Mouse (Mus musculus): ENCODE measurements around the gene Eef1a1. TPM values are rescaled to one million over a fixed set of nuclear protein-coding genes. Genes with fewer than 3 reads are reported as not detected.

The Eef1a1 gene
- 4,495 TPM for polyA plus RNA-seq (2014; fragmentation: Illumina TruSeq; extraction: RNeasy Lipid Tissue Mini Kit (QIAGEN cat#74804); ENCODE audit: low read depth, low replicate concordance)

DNA sequence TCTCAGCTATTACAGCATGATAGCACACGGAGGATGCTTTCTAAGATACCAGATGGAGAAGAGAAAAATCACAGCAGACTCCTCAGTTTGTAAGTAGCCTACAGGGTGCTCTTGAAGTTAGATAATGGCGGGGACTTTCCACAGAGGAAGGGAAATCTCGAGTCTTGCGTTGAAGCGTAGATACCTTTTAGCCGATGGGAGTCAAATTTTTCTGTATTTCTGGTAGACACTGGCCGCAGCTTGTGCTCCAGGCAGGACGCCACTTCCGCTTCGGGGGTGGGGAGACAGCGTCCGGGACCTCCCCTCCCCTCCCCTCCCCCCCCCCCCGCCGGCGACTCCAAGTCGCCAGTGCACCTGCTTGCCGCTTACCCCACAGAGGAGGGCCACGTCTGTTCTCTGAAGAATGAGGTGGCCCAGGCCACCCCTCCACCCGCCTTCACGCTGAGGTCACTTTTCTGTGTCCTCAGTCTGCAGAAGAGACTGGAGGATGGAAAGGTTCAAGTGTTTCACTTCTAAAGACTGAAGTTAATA is at the start of gene Eef1a1:
Eef1a1 (minus strand) TSS at position 262 of the 531 bp plus-strand sequence.

DNA sequence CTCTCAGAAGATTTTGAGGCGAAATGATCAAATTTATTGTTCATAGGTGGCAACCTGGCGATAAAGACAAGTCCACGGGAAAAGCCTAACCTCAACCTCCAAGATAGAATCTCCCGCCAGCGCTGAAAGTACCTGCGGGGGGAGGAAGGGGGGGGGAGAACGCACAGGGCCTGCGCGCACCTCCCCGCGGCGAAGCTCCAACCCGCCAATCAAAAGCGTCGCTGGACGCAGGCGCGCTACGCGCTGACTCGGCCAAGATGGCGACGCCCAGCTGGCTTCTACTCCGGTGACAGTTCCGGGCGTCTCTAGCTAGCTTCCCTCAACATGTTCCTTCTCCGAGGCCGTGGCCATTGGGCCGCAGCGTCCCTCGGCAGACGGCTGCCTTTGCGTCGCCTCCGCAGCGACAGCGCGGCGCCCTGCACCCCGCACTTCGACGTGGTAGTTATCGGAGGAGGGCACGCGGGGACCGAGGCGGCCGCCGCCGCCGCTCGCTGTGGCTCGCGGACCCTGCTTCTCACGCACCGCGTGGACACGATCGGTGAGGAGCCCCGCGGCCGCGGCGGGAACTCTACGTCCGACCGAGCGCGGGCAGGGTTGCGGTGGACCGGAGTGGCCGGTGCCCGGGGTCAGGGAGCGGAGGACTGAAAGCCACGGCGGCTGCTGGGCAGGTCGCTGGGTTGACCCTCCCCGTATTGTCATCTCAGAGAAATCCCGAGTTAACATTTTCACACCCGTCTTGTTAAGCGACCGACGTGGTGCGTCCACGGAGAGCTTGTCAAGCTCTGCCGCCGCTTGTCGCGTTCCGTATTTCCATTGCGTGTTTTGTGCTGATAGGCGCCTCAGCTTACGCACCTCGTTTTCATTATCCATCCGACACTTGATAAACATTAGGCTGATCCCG is 40.7 kb downstream of the Eef1a1 start, which contains the start of the genes Mto1 and Gm17324:
Mto1 (plus strand) TSS at position 236 of the 901 bp plus-strand sequence.
Gm17324 (minus strand) TSS at position 814 of the 901 bp plus-strand sequence.

GRCm38 (mm10) chr9:78442579-78443392 is 46.2 kb downstream of the Eef1a1 start, which contains the start of gene Cgas:
Cgas (minus strand) TSS chr9:78443237.

Other genes starting within 250 kb of the Eef1a1 start
- gene Gm3776, start 232.0 kb downstream of the Eef1a1 start, polyA plus RNA-seq (2014; fragmentation: Illumina TruSeq; extraction: RNeasy Lipid Tissue Mini Kit (QIAGEN cat#74804); ENCODE audit: low read depth, low replicate concordance) = not detected
- not detected for gene Gm10639, start 199.2 kb downstream of the Eef1a1 start, polyA plus RNA-seq (2014; fragmentation: Illumina TruSeq; extraction: RNeasy Lipid Tissue Mini Kit (QIAGEN cat#74804); ENCODE audit: low read depth, low replicate concordance)
- not detected for gene Omt2a, start 174.4 kb downstream of the Eef1a1 start, polyA plus RNA-seq (2014; fragmentation: Illumina TruSeq; extraction: RNeasy Lipid Tissue Mini Kit (QIAGEN cat#74804); ENCODE audit: low read depth, low replicate concordance)
- gene Omt2b, start 161.6 kb downstream of the Eef1a1 start, polyA plus RNA-seq (2014; fragmentation: Illumina TruSeq; extraction: RNeasy Lipid Tissue Mini Kit (QIAGEN cat#74804); ENCODE audit: low read depth, low replicate concordance) = not detected
- gene Gsta2, start 133.4 kb downstream of the Eef1a1 start, polyA plus RNA-seq (2014; fragmentation: Illumina TruSeq; extraction: RNeasy Lipid Tissue Mini Kit (QIAGEN cat#74804); ENCODE audit: low read depth, low replicate concordance) = not detected
- not detected for gene Dppa5a, start 121.0 kb downstream of the Eef1a1 start, polyA plus RNA-seq (2014; fragmentation: Illumina TruSeq; extraction: RNeasy Lipid Tissue Mini Kit (QIAGEN cat#74804); ENCODE audit: low read depth, low replicate concordance)
- 0.91 TPM for gene Ooep, start 110.4 kb downstream of the Eef1a1 start, polyA plus RNA-seq (2014; fragmentation: Illumina TruSeq; extraction: RNeasy Lipid Tissue Mini Kit (QIAGEN cat#74804); ENCODE audit: low read depth, low replicate concordance)
- gene Ddx43, start 93.4 kb downstream of the Eef1a1 start, polyA plus RNA-seq (2014; fragmentation: Illumina TruSeq; extraction: RNeasy Lipid Tissue Mini Kit (QIAGEN cat#74804); ENCODE audit: low read depth, low replicate concordance) = 1.6 TPM
- gene Cgas, start 45.9 kb downstream of the Eef1a1 start, polyA plus RNA-seq (2014; fragmentation: Illumina TruSeq; extraction: RNeasy Lipid Tissue Mini Kit (QIAGEN cat#74804); ENCODE audit: low read depth, low replicate concordance) = 4.9 TPM
- gene Mto1, start 40.9 kb downstream of the Eef1a1 start, polyA plus RNA-seq (2014; fragmentation: Illumina TruSeq; extraction: RNeasy Lipid Tissue Mini Kit (QIAGEN cat#74804); ENCODE audit: low read depth, low replicate concordance) = 14.6 TPM
- not detected for gene Gm17324, start 40.4 kb downstream of the Eef1a1 start, polyA plus RNA-seq (2014; fragmentation: Illumina TruSeq; extraction: RNeasy Lipid Tissue Mini Kit (QIAGEN cat#74804); ENCODE audit: low read depth, low replicate concordance)
- gene Slc17a5, start 98.9 kb upstream of the Eef1a1 start, polyA plus RNA-seq (2014; fragmentation: Illumina TruSeq; extraction: RNeasy Lipid Tissue Mini Kit (QIAGEN cat#74804); ENCODE audit: low read depth, low replicate concordance) = 44.1 TPM
- gene Cd109, start 126.4 kb upstream of the Eef1a1 start, polyA plus RNA-seq (2014; fragmentation: Illumina TruSeq; extraction: RNeasy Lipid Tissue Mini Kit (QIAGEN cat#74804); ENCODE audit: low read depth, low replicate concordance) = 11.8 TPM